Mouse (Mus musculus) megakaryocyte, embryonic 14.5 days (primary cell): ENCODE results near the gene Rpf2.

Source experiments
- FLI1 ChIP-seq: IDR thresholded peaks from 2 replicates; pipeline ENCODE4 v1.6.1; 2012; ENCODE audit warnings: low read length, inconsistent platforms, mixed read lengths
- GATA1 ChIP-seq: IDR thresholded peaks from 3 replicates; pipeline ENCODE4 v1.6.1; 2012; ENCODE audit warnings: mixed read lengths, low read length, inconsistent platforms, borderline replicate concordance

GRCm38 (mm10) chr10:40218874-40219273 lies 28.0 kb downstream of the Rpf2 start:
- TF ChIP-seq GATA1 (no peak), FLI1 (no peak)
